Mouse (Mus musculus) MEL (cell line): ENCODE results near the gene Tmem266.

Experiments used
- CTCF ChIP-seq, 3 experiments: IDR thresholded peaks in 2 of 3; conservative IDR thresholded peaks in 1 of 3; 2 replicates each; pipeline ENCODE4 v1.5.1; 2011 to 2012; ENCODE audit warnings: low read length in 3 of 3, low read depth in 2 of 3, mild to moderate bottlenecking in 2 of 3, improper control_type of control experiment in 1 of 3, inconsistent platforms in 1 of 3, mixed read lengths in 1 of 3, moderate library complexity in 1 of 3; ENCODE audit not compliant: control insufficient read depth in 1 of 3, insufficient read depth in 1 of 3, poor library complexity in 1 of 3, severe bottlenecking in 1 of 3
- HCFC1 ChIP-seq: IDR thresholded peaks from 2 replicates; pipeline ENCODE4 v1.6.1; 2012; ENCODE audit warnings: low read depth, mild to moderate bottlenecking, inconsistent platforms, low read length, improper control_type of control experiment, moderate library complexity
- MAZ ChIP-seq: IDR thresholded peaks from 2 replicates; pipeline ENCODE4 v1.6.1; 2012; ENCODE audit warnings: low read depth, mild to moderate bottlenecking, inconsistent platforms, low read length, improper control_type of control experiment
- POLR2A ChIP-seq, 2 experiments: IDR thresholded peaks; 2 replicates each; pipeline ENCODE4 v1.6.1; 2011 to 2012; ENCODE audit warnings: low read length in 2 of 2, mild to moderate bottlenecking in 2 of 2, control low read depth in 1 of 2, improper control_type of control experiment in 1 of 2, low read depth in 1 of 2, moderate library complexity in 1 of 2; ENCODE audit not compliant: control insufficient read depth in 1 of 2, insufficient read depth in 1 of 2, poor library complexity in 1 of 2

DNA sequence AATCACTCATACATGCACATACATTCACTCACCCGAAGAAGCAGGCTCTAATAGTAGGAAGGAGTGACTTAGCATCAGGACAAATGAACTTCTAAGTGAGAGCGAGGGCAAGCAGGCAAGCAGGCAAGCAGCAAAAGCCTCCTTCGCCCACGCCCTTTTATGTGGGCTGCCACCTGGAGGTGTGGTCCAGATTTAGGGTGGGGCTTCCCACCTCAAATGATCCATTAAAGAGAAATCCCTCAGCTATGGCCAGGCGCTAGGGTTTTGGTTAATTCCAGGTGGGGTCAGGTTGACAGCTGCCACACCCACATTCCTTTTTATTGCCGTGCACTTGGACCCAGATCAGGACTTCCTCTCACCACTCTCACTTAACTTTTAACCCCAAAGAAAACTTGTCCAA, 83.7 kb downstream of the Tmem266 start:
- TF ChIP-seq CTCF (IDR thresholded peaks at IDR 0.05 in 2 of 3, conservative IDR thresholded peaks at IDR 0.05 in 1 of 3; ENCODE audit: control insufficient read depth in 1 of 3, insufficient read depth in 1 of 3, low read depth in 2 of 3, low read length in 3 of 3, poor library complexity in 1 of 3, severe bottlenecking in 1 of 3) (no peak), HCFC1 (no peak), MAZ (no peak), POLR2A (IDR thresholded peaks at IDR 0.05; ENCODE audit: control insufficient read depth in 1 of 2, insufficient read depth in 1 of 2, low read depth in 1 of 2, low read length in 2 of 2, poor library complexity in 1 of 2) (no peak)
